Mouse (Mus musculus): ENCODE measurements at regions not wholly inside any gene's neighbourhood (a gene's known extent, or its start where the extent isn't known, plus 50 kb on each side); places are given as distances from the start of the nearest gene placed in this dataset.

DNA sequence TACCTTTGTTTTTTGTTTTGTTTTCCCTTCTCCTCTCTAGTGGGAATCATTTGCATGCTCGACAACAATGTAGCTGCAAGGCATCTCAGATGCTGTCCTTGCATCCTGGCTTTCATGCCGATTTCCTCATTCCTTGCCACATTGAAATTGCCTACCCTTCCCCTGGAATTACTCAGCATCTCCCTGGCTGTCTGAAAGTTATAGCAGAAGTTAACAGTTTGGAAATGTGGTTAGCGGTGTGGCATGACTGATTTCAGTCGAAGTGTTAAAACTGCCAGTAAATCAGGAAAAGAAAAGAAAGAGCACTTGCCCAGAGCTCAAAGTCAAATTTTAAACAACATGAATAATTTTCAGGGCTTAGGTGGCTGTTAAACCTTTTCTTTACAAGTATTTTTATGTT lies 62.0 kb upstream of the Nek7 start:
- TF ChIP-seq CTCF (IDR thresholded peaks at IDR 0.05) (no peak), POLR2A (IDR thresholded peaks at IDR 0.05; ENCODE audit: insufficient read depth, low read depth, low read length) (no peak), EP300 (IDR thresholded peaks at IDR 0.05; ENCODE audit: insufficient read depth, low read depth, low read length) (no peak)

All from heart, adult 2 months (tissue).